Mouse (Mus musculus): ENCODE data around the gene Gm10228.
"Not testable (repeated sequence)": the region's sequence is repeated elsewhere in the genome, so short reads cannot be mapped to it uniquely, and the experiment has no call there.

The Gm10228 gene

DNA sequence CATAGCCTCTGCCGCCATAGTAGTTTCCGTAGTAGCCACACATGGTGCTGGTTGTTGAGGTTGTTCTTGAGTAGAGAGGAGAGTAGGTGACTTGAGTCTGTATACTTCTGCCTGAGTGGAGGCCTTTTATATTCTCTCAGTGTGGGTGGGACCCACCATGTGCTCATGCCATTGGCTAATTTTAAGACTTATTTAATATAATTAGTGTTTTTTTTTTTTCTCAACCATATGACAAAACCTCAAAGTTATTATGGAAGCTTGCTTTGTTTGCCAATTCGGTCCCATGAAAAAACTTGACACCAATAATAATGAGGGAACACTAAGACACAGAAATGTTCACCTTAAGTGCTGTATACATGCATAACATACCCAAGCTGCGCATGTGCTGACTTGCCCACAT is at the start of gene Gm10228:
Gene Gm10228, minus strand, starts transcription at position 101 of the 400 bp plus-strand sequence.
- not testable (repeated sequence) for DNase-seq (ENCODE audit: low spot score)

DNA sequence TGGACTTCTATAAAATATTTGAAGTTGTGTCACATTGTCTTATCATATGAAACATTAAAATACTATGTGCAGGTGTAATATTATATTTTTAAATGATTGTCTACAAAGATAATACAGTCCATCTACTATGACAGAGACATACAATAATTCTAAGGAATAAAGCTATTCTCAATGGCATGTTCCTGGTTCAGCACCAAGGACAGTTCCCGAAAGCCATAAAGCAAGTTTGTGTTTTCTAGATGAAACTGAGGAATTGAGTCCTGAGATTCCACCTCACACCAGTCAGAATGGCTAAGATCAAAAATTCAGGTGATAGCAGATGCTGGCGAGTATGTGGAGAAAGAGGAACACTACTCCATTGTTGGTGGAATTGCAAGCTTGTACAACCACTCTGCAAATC is 29.8 kb upstream of the Gm10228 start:
- DNase-seq (ENCODE audit: low spot score), result not testable (repeated sequence)

DNA sequence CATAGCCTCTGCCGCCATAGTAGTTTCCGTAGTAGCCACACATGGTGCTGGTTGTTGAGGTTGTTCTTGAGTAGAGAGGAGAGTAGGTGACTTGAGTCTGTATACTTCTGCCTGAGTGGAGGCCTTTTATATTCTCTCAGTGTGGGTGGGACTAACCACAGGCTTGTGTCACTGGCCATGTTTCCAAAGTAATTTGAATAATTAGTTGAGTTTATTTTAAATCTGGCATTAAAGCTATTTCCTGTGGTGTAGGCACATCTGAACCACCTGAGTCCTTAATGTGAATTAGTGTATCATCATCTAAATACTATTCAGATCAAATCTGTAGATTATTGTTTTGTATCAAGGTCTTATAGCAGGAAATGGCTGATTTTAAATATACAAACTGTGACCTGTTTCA is 22.6 kb upstream of the Gm10228 start, which contains the start of gene 1110025L11Rik:
Gene 1110025L11Rik, minus strand, starts transcription at position 101 of the 400 bp plus-strand sequence.
- DNase-seq (ENCODE audit: low spot score), result not testable (repeated sequence)

- DNase-seq (ENCODE audit: low spot score), result no peak
Measured at GRCm38 (mm10) chr16:89047783-89048182, 6.5 kb upstream of the Gm10228 start, which contains the start of gene Krtap6-5. Gene Krtap6-5, minus strand, starts transcription at chr16:89047883.

- DNase-seq (ENCODE audit: low spot score), result not testable (repeated sequence)
Measured at GRCm38 (mm10) chr16:89031399-89031798, 9.9 kb downstream of the Gm10228 start, which contains the start of gene Krtap6-1. Gene Krtap6-1, plus strand, starts transcription at chr16:89031699.

DNA sequence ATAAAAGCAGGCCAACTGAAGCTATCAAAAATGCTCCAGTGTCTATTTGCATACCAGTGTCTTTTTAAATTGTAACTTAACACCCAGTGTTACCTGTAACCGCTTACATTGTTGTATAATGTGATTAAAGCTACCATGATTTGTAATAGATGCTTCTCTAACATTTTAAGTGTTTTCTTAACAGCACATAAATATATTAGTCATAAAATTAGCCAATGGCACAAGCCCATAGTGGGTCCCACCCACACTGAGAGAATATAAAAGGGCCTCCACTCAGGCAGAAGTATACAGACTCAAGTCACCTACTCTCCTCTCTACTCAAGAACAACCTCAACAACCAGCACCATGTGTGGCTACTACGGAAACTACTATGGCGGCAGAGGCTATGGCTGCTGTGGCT is 26.3 kb downstream of the Gm10228 start, which contains the start of gene Gm10229:
Gene Gm10229, plus strand, starts transcription at position 301 of the 400 bp plus-strand sequence.
- DNase-seq (ENCODE audit: low spot score), result not testable (repeated sequence)

DNA sequence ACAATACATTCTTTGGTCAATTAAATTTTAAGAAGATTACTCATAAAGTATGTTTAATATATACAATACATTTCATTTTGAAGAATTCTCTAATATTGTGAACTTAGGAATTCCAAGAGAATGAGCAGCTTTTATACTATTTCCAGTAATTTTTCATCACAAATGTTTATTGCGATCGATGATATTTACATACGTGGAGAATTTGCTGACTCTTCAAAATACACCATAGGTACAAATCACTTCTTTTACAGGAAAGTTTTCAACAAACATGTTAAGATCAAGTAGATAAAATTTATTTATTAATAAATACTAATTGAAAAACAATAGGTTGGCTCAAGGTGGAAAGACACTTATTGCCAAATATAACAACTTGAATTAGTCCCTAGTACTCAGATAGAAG is 27.3 kb downstream of the Gm10228 start:
- DNase-seq (ENCODE audit: low spot score), result no peak

GRCm38 (mm10) chr16:89010659-89011058 is 30.6 kb downstream of the Gm10228 start, which contains the start of gene Krtap22-2:
Gene Krtap22-2, minus strand, starts transcription at chr16:89010759.
- DNase-seq (ENCODE audit: low spot score), result no peak

All from urinary bladder, postnatal 10 days (tissue).